Mouse (Mus musculus) intestine, postnatal 0 days (tissue): ENCODE measurements at regions not wholly inside any gene's neighbourhood (a gene's known extent, or its start where the extent isn't known, plus 50 kb on each side); places are given as distances from the start of the nearest gene placed in this dataset.

Source experiments
- ATAC-seq: fragments of 200-750 bp; cut with Nextera tagmentation; 2 replicates; pipeline ENCODE4 v1.8.0; 2017; ENCODE audit warnings: mild to moderate bottlenecking, moderate TSS enrichment, moderate library complexity
- H3K27ac ChIP-seq: fragments of 300-500 bp; sonication (generic); 2 replicates; pipeline ENCODE4 v1.5.1; 2014; ENCODE audit warnings: mild to moderate bottlenecking, low read depth, low read length, moderate library complexity
- H3K27me3 ChIP-seq: fragments of 300-500 bp; sonication (generic); replicated peaks from 2 replicates; pipeline ENCODE4 v1.6.1; 2014; ENCODE audit warnings: low read length, mixed read lengths; ENCODE audit not compliant: control insufficient read depth, insufficient read depth
- H3K36me3 ChIP-seq: fragments of 300-500 bp; sonication (generic); 2 replicates; pipeline ENCODE4 v1.6.1; 2014; ENCODE audit warnings: mild to moderate bottlenecking, moderate library complexity; ENCODE audit not compliant: control insufficient read depth, insufficient read depth
- H3K4me1 ChIP-seq: fragments of 300-500 bp; sonication (generic); replicated peaks from 2 replicates; pipeline ENCODE4 v1.6.1; 2014; ENCODE audit warnings: antibody characterized with exemption, low read length, mixed read lengths; ENCODE audit not compliant: control insufficient read depth, insufficient read depth
- H3K4me2 ChIP-seq: fragments of 300-500 bp; sonication (generic); replicated peaks from 2 replicates; pipeline ENCODE4 v1.6.1; 2014; ENCODE audit warnings: low read depth, mild to moderate bottlenecking, moderate library complexity
- H3K4me3 ChIP-seq: fragments of 300-500 bp; sonication (generic); 2 replicates; pipeline ENCODE4 v1.5.1; 2014; ENCODE audit warnings: low read depth, low read length
- H3K9ac ChIP-seq: fragments of 300-500 bp; sonication (generic); 2 replicates; pipeline ENCODE4 v1.6.1; 2014; ENCODE audit warnings: mild to moderate bottlenecking, low read depth, low read length
- H3K9me3 ChIP-seq: fragments of 300-500 bp; sonication (generic); 2 replicates; pipeline ENCODE4 v1.6.1; 2016; ENCODE audit warnings: mixed run types; ENCODE audit not compliant: control insufficient read depth
- CTCF ChIP-seq: sonication (generic); IDR thresholded peaks from 2 replicates; pipeline ENCODE4 v1.5.1; 2016; ENCODE audit warnings: low read depth, mild to moderate bottlenecking, control low read depth, antibody characterized with exemption, moderate library complexity
- WGBS: fragments of 180-500 bp; shearing (Covaris S2); extraction: QIAGEN DNeasy Blood & Tissue Kit; methylation state at CpG from one replicate; pipeline ENCODE4 v1.1.7; 2014; 5-methylcytosine and 5-hydroxymethylcytosine counted together

DNA sequence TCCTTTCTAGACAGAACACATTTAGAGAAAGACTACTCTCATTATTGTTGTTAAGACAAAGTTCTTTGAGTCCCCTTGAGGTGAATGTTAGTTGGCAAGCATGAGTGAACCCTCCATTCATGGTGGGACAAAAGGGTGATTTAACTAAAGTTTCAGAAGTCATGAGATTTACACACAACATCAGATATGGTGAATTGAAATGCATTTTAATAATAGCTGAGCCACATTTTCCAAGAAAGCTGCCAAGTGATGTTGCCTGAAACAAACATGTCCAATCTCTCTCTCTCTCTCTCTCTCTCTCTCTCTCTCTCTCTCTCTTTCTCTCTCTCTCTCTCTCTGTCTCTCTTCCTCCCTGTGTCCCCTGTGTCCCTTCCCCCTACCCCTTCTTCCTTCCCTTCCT is 303.7 kb downstream of the Pten start:
- no peak overlapping the region for H3K27ac ChIP-seq
- no peak for ATAC-seq
- H3K9ac ChIP-seq = no peak overlapping the region
- no peaks in the 10 kb centered on the region; the same call in 1 of the 2 replicates for H3K4me1 ChIP-seq
- H3K36me3 ChIP-seq = no peaks in the 10 kb centered on the region
- H3K27me3 ChIP-seq = no peaks in the 10 kb centered on the region
- no peak for TF ChIP-seq CTCF
- no peak overlapping the region for H3K4me3 ChIP-seq
- no peaks in the 10 kb centered on the region for H3K9me3 ChIP-seq
- H3K4me2 ChIP-seq = no peak overlapping the region

DNA sequence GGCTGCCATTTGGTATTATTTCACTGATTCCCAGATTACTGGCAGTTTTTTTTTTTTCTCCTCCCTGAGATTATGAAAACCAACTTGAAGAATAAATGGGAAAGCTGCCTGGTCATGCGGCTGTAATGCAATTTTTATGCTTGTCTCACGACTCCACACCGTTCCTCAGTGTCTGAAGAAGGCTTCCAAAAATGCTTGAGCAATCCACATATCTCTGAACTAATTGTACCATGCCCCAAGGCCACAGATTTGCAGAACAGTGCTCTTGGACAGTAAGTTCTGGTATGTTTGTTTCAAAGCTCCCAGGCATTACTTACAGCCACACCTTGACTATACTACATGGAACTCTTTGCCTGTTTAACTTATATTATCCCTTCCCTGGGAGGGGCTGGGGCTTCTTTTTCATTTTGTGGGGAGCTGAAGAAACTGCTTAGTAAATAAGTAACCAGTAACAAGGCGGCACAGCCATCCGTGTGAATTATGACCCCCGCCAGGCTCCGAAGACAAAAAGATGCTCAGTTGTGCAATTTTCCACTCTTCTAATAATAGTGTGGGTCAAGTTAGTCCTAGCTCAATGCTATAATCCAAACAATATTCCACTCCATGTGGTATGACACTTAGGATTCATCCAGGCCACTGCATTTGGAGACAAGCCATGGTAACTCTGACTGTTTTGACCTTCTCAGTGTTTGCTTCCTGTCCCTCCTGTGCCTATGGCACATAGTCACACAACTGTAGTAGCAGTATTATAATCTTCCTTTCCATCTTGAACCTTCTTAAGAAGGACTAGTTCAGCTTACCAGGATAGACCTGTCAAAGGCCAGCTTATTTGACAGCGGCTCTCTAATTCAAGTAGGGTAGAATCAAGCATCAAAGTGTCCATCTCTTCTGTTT is 305.1 kb downstream of the Pten start:
- Histone ChIP-seq H3K27ac (no peak overlapping the region; the same call in 1 of the 2 replicates), H3K36me3 (no peaks in the 10 kb centered on the region), H3K27me3 (no peaks in the 10 kb centered on the region), H3K4me3 (no peak overlapping the region), H3K9me3 (no peaks in the 10 kb centered on the region), H3K4me2 (0 out of 2 replicates have a peak overlapping the region, but pooled peaks have one; percentile 2), H3K9ac (no peak overlapping the region), H3K4me1 (no peaks in the 10 kb centered on the region; the same call in 1 of the 2 replicates)
- no peak for ATAC-seq
- TF ChIP-seq CTCF = no peak
- 46% methylated on average over 8 of the region's 8 CpGs for WGBS

DNA sequence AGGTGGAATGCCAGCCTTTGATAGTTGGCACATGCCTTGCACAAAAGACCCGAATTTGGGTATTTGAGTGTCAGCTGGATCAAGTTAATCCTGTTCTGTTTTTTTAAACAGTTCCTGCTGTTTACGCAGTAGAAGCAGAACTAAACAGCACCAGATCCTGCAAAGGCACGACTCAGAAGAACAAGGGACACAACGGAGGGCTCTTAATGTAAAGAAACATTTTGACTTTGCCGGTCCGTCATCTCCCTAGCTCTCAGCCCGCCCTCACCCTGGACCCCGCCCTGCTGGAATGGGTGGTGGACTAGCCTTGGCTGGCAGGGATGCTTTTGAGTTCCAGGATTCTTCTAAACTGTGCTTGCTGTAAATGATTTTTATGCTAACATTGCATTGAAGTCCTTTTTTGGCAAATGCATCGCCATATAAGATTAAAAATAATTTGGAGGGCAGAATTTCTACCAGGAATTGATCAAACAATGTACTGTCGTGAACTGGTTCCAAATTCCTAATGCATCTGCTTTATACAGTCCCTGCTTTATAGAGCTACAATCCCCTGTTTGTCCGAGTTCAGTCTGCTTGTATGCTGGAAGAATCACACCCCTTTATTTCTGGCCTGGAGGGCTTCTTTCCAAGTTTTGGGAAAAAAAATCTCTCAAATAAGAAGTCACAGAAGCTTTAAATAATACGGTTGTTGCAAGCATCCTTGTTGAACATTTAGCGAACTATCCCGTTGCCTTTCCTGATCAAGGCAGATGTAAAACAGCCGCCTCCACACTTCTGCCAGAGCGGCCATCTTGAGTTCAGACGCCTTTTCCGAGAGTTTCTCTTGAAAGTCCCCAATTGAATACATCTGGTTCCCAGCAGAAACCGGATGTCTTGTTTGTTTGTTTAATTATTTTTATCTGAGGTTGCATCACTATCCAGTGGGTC is 308.2 kb downstream of the Pten start:
- no peak for TF ChIP-seq CTCF
- 68% methylated on average over 19 of the region's 19 CpGs for WGBS
- no peaks in the 10 kb centered on the region; the same call in 1 of the 2 replicates for H3K4me1 ChIP-seq
- no peak overlapping the region for H3K4me2 ChIP-seq
- H3K9ac ChIP-seq = no peak overlapping the region
- no peaks in the 10 kb centered on the region for H3K36me3 ChIP-seq
- H3K4me3 ChIP-seq = no peak overlapping the region
- H3K27ac ChIP-seq = no peak overlapping the region; the same call in 1 of the 2 replicates
- no peak for ATAC-seq
- no peaks in the 10 kb centered on the region for H3K9me3 ChIP-seq
- H3K27me3 ChIP-seq = no peaks in the 10 kb centered on the region

DNA sequence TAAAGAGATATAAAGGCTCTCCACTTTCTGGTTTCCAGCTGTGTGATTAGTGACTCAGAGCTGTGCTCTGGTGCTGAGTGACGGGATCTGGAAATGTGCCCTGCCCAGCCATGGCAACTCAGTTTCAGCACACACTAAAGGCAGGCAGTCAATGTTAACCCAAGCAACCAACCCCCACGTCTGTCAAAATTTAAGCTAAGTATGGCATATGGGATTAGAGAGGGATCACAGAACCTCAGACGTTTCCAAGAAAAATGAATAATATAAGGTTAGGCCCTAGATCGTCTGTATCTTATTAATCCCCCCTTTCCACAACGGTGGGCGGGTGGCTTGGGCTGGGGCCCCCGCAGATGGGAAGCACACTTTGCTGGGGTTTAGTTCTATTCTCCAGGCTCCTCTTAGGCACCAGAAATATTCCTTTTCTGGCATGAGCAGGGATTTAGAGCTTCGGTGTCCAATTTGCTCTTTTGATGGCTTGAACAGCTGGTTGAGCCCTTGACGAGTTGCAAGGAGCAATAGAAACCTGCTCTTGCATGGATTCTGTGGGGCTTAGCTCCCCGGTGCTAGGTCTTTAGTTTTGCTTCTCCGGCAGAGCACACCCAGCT is 311.2 kb downstream of the Pten start:
- Histone ChIP-seq H3K9ac (no peak overlapping the region), H3K36me3 (no peaks in the 10 kb centered on the region), H3K4me1 (no peaks in the 10 kb centered on the region), H3K4me2 (no peak overlapping the region), H3K4me3 (no peak overlapping the region), H3K27ac (no peak overlapping the region), H3K27me3 (no peaks in the 10 kb centered on the region), H3K9me3 (no peaks in the 10 kb centered on the region)
- WGBS = 80% methylated on average over 11 of the region's 11 CpGs
- TF ChIP-seq CTCF = no peak
- no peak for ATAC-seq

DNA sequence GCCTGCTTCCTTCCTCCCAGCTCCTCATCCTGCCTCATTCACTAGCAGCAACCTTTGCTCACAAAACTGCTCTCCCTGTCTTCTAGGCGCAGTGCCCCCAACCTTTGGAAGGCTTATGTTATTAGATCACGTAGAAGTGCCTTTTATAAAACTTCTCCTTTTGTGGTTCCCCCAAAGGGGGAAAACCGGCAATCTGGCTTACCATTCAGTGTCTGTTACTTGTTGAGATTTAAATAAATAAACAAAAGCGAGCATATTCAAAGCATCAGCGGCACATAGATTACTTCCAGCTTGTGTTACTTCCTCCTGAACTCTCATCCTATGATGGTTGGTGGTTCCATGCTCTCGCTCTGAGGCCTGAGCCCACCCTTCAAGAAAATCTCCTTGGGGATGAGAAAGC is 312.5 kb downstream of the Pten start:
- 53% methylated on average over 6 of the region's 6 CpGs for WGBS
- Histone ChIP-seq H3K4me2 (no peak overlapping the region), H3K4me3 (no peak overlapping the region), H3K27ac (no peak overlapping the region), H3K4me1 (no peaks in the 10 kb centered on the region), H3K36me3 (no peaks in the 10 kb centered on the region), H3K9me3 (no peaks in the 10 kb centered on the region), H3K27me3 (no peaks in the 10 kb centered on the region), H3K9ac (no peak overlapping the region)
- no peak for TF ChIP-seq CTCF
- ATAC-seq = no peak

DNA sequence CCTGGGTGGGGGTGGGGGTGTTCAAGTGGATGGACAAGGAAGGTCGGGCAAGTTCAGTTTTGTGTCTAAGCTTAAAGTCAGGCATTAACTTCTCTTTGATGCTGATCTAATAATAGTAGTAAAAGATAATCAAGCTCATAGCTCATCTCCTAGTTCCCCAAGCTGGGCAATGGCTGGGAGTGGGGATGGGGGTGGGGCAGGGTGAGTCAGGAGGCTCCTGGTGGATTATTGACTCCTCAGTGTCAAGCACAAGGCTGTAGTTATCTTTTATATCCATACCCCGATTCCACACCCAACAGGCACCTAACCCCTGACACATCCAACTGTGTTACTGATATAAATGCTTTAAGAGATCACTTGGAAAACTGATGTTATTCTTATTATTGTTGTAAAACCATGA is 315.0 kb downstream of the Pten start:
- Histone ChIP-seq H3K4me3 (no peak overlapping the region), H3K9me3 (no peaks in the 10 kb centered on the region), H3K27me3 (no peaks in the 10 kb centered on the region), H3K9ac (no peak overlapping the region), H3K36me3 (no peaks in the 10 kb centered on the region), H3K4me1 (no peaks in the 10 kb centered on the region), H3K4me2 (no peak overlapping the region), H3K27ac (no peak overlapping the region)
- ATAC-seq = no peak
- TF ChIP-seq CTCF = no peak
- 46% methylated on average over 2 of the region's 2 CpGs for WGBS
